Mouse (Mus musculus): ENCODE results near the gene Cdc42.

- TF ChIP-seq CTCF (IDR thresholded peaks at IDR 0.05; ENCODE audit: control insufficient read depth, insufficient read depth, insufficient replicate concordance, low read depth, low read length) (no peak), POLR2A (IDR thresholded peaks at IDR 0.05; ENCODE audit: control insufficient read depth, low read depth, low read length) (no peak)
These were observed 62.6 kb downstream of the Cdc42 start for GRCm38 (mm10) chr4:137294951-137295350.

Data from testis, adult 2 months (tissue).